Mouse (Mus musculus) liver, embryonic 14.5 days (tissue): Measurements from ENCODE around the gene Mrs2.

Source experiments
- CTCF ChIP-seq: IDR thresholded peaks from 2 replicates; pipeline ENCODE4 v1.5.1; 2016; ENCODE audit warnings: antibody characterized with exemption, low read depth, control low read depth
- EP300 ChIP-seq: IDR thresholded peaks from 2 replicates; pipeline ENCODE4 v1.6.1; 2016; ENCODE audit warnings: antibody characterized with exemption, low read depth

DNA sequence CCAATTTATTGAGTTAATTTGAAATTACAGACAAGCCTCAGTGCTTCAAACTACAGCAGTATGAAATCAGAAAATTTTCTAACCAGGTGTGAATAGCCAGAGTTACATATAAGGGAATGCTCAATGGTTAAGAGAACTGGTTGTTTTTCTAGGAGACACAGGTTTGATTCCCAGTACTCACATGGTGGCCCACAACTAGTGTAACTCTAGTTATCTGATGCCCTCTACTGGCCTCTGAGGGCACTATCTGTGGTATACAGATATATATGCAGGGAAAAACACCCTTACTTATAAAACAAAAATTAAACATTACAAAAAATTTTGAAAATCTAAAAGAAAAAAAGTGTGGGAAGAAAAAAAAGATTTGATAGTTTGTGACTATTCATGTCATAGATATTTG, 17.2 kb downstream of the Mrs2 start:
- peak; percentile 31; the same call in 1 of the 2 replicates for TF ChIP-seq CTCF
- no peak for TF ChIP-seq EP300
